Mouse (Mus musculus) ES-E14 (cell line): ENCODE measurements around the gene Spryd4.

ENCODE experiments used
- CHD2 ChIP-seq: IDR thresholded peaks from 2 replicates; pipeline ENCODE4 v1.6.1; 2014; ENCODE audit warnings: mild to moderate bottlenecking, low read depth, low read length, inconsistent platforms
- MAFK ChIP-seq: IDR thresholded peaks from 2 replicates; pipeline ENCODE4 v1.6.1; 2014; ENCODE audit warnings: mild to moderate bottlenecking, low read depth, low read length, inconsistent platforms; ENCODE audit not compliant: insufficient read depth

- TF ChIP-seq CHD2 (no peak), MAFK (no peak)
Observed at GRCm38 (mm10) chr10:128175302-128175701, 36.3 kb downstream of the Spryd4 start.
